Mouse (Mus musculus): ENCODE data around the gene Elof1. TPM values are rescaled to one million over a fixed set of nuclear protein-coding genes. Genes with fewer than 3 reads are reported as not detected.

The Elof1 gene
- polyA plus RNA-seq, 1 experiment from 2014 or later = 187 TPM

DNA sequence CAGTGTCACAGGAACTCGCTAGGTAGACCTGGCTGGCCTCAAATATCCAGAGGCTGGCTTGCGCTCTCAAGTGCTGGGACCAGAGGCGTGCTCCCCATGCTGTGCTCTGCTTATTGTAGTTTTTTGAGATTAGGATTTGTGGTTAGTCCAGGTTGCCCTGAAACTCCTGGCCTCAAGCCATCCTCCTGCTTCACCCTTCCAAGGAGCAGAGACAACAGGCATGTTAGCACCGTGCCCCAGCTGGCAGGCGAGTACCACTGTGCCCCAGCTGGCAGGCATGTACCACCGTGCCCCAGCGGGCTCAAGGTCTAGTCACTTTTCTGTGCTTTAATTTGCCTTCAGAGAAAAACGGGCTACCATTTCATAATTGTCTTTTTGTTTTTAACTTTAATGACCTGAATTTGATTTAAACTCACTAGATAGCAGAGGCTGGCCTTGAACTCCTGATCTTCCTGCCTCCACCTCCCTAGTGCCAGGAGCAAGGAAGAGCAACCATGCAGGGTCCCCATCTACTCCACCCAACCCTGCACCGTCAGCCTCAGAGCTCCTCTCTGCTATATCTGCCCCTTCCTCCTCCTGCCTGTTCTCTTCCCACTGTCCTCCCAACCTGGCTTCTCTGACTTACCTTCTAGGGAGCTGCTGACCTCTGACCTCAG is 18.1 kb upstream of the Elof1 start:
- H3K27me3 ChIP-seq = peaks cover 55% of the 10 kb centered on the region

GRCm38 (mm10) chr9:22134246-22134890 is 17.4 kb upstream of the Elof1 start:
- Histone ChIP-seq H3K9ac (replicated peaks) (no peak overlapping the region), H3K36me3 (no peaks in the 10 kb centered on the region), H3K4me3 (no peak overlapping the region), H3K4me2 (replicated peaks) (no peak overlapping the region), H3K27me3 (peaks cover 63% of the 10 kb centered on the region), H3K4me1 (peaks cover 18% of the 10 kb centered on the region), H3K27ac (replicated peaks) (no peak overlapping the region), H3K9me3 (no peaks in the 10 kb centered on the region)
- 85% methylated on average over 7 of the region's 7 CpGs for WGBS
- ATAC-seq (ENCODE audit: low FRiP score, low read depth) = no peak

More for the DNA sequence above, 18.1 kb upstream of the Elof1 start:
- H3K9ac ChIP-seq (replicated peaks) = no peak overlapping the region
- no peaks in the 10 kb centered on the region for H3K9me3 ChIP-seq
- H3K4me1 ChIP-seq = peaks cover 18% of the 10 kb centered on the region
- ATAC-seq (ENCODE audit: low FRiP score, low read depth) = no peak
- 83% methylated on average over 9 of the region's 9 CpGs for WGBS
- H3K4me3 ChIP-seq = no peak overlapping the region
- H3K36me3 ChIP-seq = no peaks in the 10 kb centered on the region
- no peak overlapping the region for H3K27ac ChIP-seq (replicated peaks)
- H3K4me2 ChIP-seq (replicated peaks) = no peak overlapping the region

GRCm38 (mm10) chr9:22132220-22132619 is 15.2 kb upstream of the Elof1 start:
- Histone ChIP-seq H3K27ac (replicated peaks) (no peak overlapping the region), H3K27me3 (peaks cover 65% of the 10 kb centered on the region), H3K4me2 (replicated peaks) (peak overlapping the region; percentile 37; the same call in 1 of the 2 replicates), H3K9me3 (no peaks in the 10 kb centered on the region), H3K36me3 (no peaks in the 10 kb centered on the region), H3K4me3 (no peak overlapping the region), H3K9ac (replicated peaks) (no peak overlapping the region), H3K4me1 (peaks cover 12% of the 10 kb centered on the region)
- ATAC-seq (ENCODE audit: low FRiP score, low read depth) = no peak
- 54% methylated on average over 11 of the region's 11 CpGs for WGBS

GRCm38 (mm10) chr9:22131226-22131981 is 14.4 kb upstream of the Elof1 start:
- 3% methylated on average over 35 of the region's 35 CpGs for WGBS
- Histone ChIP-seq H3K27me3 (peaks cover 58% of the 10 kb centered on the region), H3K9me3 (no peaks in the 10 kb centered on the region), H3K36me3 (no peaks in the 10 kb centered on the region), H3K9ac (replicated peaks) (peak overlapping the region; percentile 11; the same call in 1 of the 2 replicates), H3K4me1 (peaks cover 6% of the 10 kb centered on the region; the same call in 1 of the 2 replicates), H3K4me3 (peak overlapping the region; percentile 20), H3K4me2 (replicated peaks) (peak overlapping the region; percentile 37), H3K27ac (replicated peaks) (no peak overlapping the region)
- no peak for ATAC-seq (ENCODE audit: low FRiP score, low read depth)

GRCm38 (mm10) chr9:22125246-22126027 is 8.5 kb upstream of the Elof1 start:
- Histone ChIP-seq H3K4me2 (replicated peaks) (no peak overlapping the region), H3K9ac (replicated peaks) (no peak overlapping the region), H3K27ac (replicated peaks) (no peak overlapping the region), H3K4me1 (no peaks in the 10 kb centered on the region), H3K4me3 (no peak overlapping the region), H3K27me3 (peaks cover 25% of the 10 kb centered on the region), H3K36me3 (no peaks in the 10 kb centered on the region), H3K9me3 (no peaks in the 10 kb centered on the region)
- ATAC-seq (ENCODE audit: low FRiP score, low read depth) = no peak
- WGBS = 88% methylated on average over 15 of the region's 15 CpGs

- H3K9me3 ChIP-seq = no peaks in the 10 kb centered on the region
- H3K4me3 ChIP-seq = no peak overlapping the region
- H3K9ac ChIP-seq (replicated peaks) = no peak overlapping the region
- no peak overlapping the region for H3K27ac ChIP-seq (replicated peaks)
- no peak overlapping the region for H3K4me2 ChIP-seq (replicated peaks)
- peaks cover 13% of the 10 kb centered on the region for H3K27me3 ChIP-seq
- no peaks in the 10 kb centered on the region for H3K4me1 ChIP-seq
- 88% methylated on average over 3 of the region's 3 CpGs for WGBS
- no peaks in the 10 kb centered on the region for H3K36me3 ChIP-seq
- ATAC-seq (ENCODE audit: low FRiP score, low read depth) = no peak
Observed at GRCm38 (mm10) chr9:22124169-22124568, 7.2 kb upstream of the Elof1 start.

- Histone ChIP-seq H3K27me3 (peaks cover 15% of the 10 kb centered on the region), H3K36me3 (no peaks in the 10 kb centered on the region), H3K9me3 (no peaks in the 10 kb centered on the region), H3K4me3 (no peak overlapping the region), H3K9ac (replicated peaks) (no peak overlapping the region), H3K4me2 (replicated peaks) (no peak overlapping the region), H3K27ac (replicated peaks) (no peak overlapping the region), H3K4me1 (no peaks in the 10 kb centered on the region)
- no peak for ATAC-seq (ENCODE audit: low FRiP score, low read depth)
- WGBS = 87% methylated on average over 7 of the region's 7 CpGs
Observed at GRCm38 (mm10) chr9:22123069-22123609, 6.2 kb upstream of the Elof1 start.

GRCm38 (mm10) chr9:22122005-22122404 is 5.0 kb upstream of the Elof1 start:
- no peak overlapping the region for H3K4me2 ChIP-seq (replicated peaks)
- H3K36me3 ChIP-seq = no peaks in the 10 kb centered on the region
- H3K4me1 ChIP-seq = peaks cover 8% of the 10 kb centered on the region
- H3K27ac ChIP-seq (replicated peaks) = no peak overlapping the region
- no peaks in the 10 kb centered on the region for H3K9me3 ChIP-seq
- ATAC-seq (ENCODE audit: low FRiP score, low read depth) = no peak
- no peak overlapping the region for H3K9ac ChIP-seq (replicated peaks)
- WGBS = 86% methylated on average over 3 of the region's 3 CpGs
- H3K4me3 ChIP-seq = no peak overlapping the region
- peaks cover 11% of the 10 kb centered on the region for H3K27me3 ChIP-seq

GRCm38 (mm10) chr9:22121545-22121944 is 4.6 kb upstream of the Elof1 start:
- H3K4me2 ChIP-seq (replicated peaks) = no peak overlapping the region
- no peaks in the 10 kb centered on the region for H3K9me3 ChIP-seq
- H3K27ac ChIP-seq (replicated peaks) = no peak overlapping the region
- H3K27me3 ChIP-seq = peaks cover 11% of the 10 kb centered on the region
- no peak overlapping the region for H3K9ac ChIP-seq (replicated peaks)
- no peaks in the 10 kb centered on the region for H3K36me3 ChIP-seq
- ATAC-seq (ENCODE audit: low FRiP score, low read depth) = no peak
- no peak overlapping the region for H3K4me3 ChIP-seq
- H3K4me1 ChIP-seq = peaks cover 8% of the 10 kb centered on the region

DNA sequence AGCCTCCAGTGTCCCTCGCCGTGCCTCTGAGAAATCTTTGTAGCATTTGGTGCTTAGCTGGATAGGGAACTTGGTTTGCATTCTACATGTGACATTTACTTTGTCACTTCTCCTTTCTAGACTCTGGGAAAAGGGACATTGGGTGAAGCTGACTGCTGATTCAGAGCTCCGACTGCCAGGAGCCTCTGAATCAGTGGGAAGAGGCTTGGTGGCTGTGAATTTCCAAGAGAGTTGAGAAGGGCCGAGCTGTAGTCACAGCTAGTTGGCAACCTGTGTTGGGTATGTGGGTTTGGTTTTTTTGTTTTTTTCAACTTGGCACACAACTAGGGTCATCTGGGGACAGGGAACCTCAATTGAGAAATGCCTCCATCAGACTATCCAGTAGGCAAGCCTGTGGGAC is 2.6 kb upstream of the Elof1 start:
- WGBS = 92% methylated on average over 4 of the region's 4 CpGs
- Histone ChIP-seq H3K4me3 (no peak overlapping the region), H3K9ac (replicated peaks) (no peak overlapping the region), H3K4me1 (peaks cover 19% of the 10 kb centered on the region), H3K27me3 (peaks cover 11% of the 10 kb centered on the region), H3K9me3 (no peaks in the 10 kb centered on the region), H3K36me3 (no peaks in the 10 kb centered on the region), H3K4me2 (replicated peaks) (no peak overlapping the region), H3K27ac (replicated peaks) (no peak overlapping the region)
- no peak for ATAC-seq (ENCODE audit: low FRiP score, low read depth)

GRCm38 (mm10) chr9:22117754-22118456 is 933 bp upstream of the Elof1 start:
- Histone ChIP-seq H3K4me1 (peaks cover 19% of the 10 kb centered on the region), H3K27ac (replicated peaks) (no peak overlapping the region), H3K36me3 (peaks cover 12% of the 10 kb centered on the region), H3K4me3 (peak overlapping the region; percentile 94), H3K9ac (replicated peaks) (peak overlapping the region; percentile 89; the same call in 1 of the 2 replicates), H3K9me3 (no peaks in the 10 kb centered on the region), H3K4me2 (replicated peaks) (peak overlapping the region; percentile 93), H3K27me3 (peaks cover 9% of the 10 kb centered on the region)
- 46% methylated on average over 10 of the region's 10 CpGs for WGBS
- ATAC-seq (ENCODE audit: low FRiP score, low read depth) = no peak

All from midbrain, embryonic 12.5 days (tissue).